Mouse (Mus musculus): ENCODE results near the gene Ero1lb. TPM values are rescaled to one million over a fixed set of nuclear protein-coding genes. Genes with fewer than 3 reads are reported as not detected.
"Not testable (repeated sequence)": the region's sequence is repeated elsewhere in the genome, so short reads cannot be mapped to it uniquely, and the experiment has no call there.

Ero1lb gene
- polyA plus RNA-seq, 1 experiment, result 26.2 TPM

- H3K4me3 ChIP-seq (ENCODE audit: insufficient read depth, low read length); H3K27ac ChIP-seq (ENCODE audit: insufficient read depth, low read depth, low read length): not testable (repeated sequence)
- peaks cover 20% of the 10 kb centered on the region for H3K4me1 ChIP-seq (ENCODE audit: control insufficient read depth, insufficient read depth, low read length)
Measured at GRCm38 (mm10) chr13:12630252-12630651, 64.6 kb downstream of the Ero1lb start.

GRCm38 (mm10) chr13:12634941-12635588 lies 69.4 kb downstream of the Ero1lb start:
- peak overlapping the region; percentile 57 for H3K27ac ChIP-seq (ENCODE audit: insufficient read depth, low read depth, low read length)
- not testable (repeated sequence) for H3K4me3 ChIP-seq (ENCODE audit: insufficient read depth, low read length); H3K4me1 ChIP-seq (ENCODE audit: control insufficient read depth, insufficient read depth, low read length)

- H3K27ac ChIP-seq (ENCODE audit: insufficient read depth, low read depth, low read length), result peak overlapping the region; percentile 81
- not testable (repeated sequence) for H3K4me3 ChIP-seq (ENCODE audit: insufficient read depth, low read length); H3K4me1 ChIP-seq (ENCODE audit: control insufficient read depth, insufficient read depth, low read length)
Measured at GRCm38 (mm10) chr13:12642795-12643194, 77.1 kb downstream of the Ero1lb start.

- peak overlapping the region; percentile 31 for H3K27ac ChIP-seq (ENCODE audit: insufficient read depth, low read depth, low read length)
- not testable (repeated sequence) for H3K4me1 ChIP-seq (ENCODE audit: control insufficient read depth, insufficient read depth, low read length)
- peak overlapping the region; percentile 44 for H3K4me3 ChIP-seq (ENCODE audit: insufficient read depth, low read length)
Measured at GRCm38 (mm10) chr13:12646676-12647075, 81.0 kb downstream of the Ero1lb start.

- H3K4me1 ChIP-seq (ENCODE audit: control insufficient read depth, insufficient read depth, low read length), result not testable (repeated sequence)
- peak overlapping the region; percentile 79 for H3K4me3 ChIP-seq (ENCODE audit: insufficient read depth, low read length)
- peak overlapping the region; percentile 91 for H3K27ac ChIP-seq (ENCODE audit: insufficient read depth, low read depth, low read length)
Measured at GRCm38 (mm10) chr13:12650020-12650876, 84.6 kb downstream of the Ero1lb start.

- Histone ChIP-seq H3K27ac (ENCODE audit: insufficient read depth, low read depth, low read length) (peak overlapping the region; percentile 48), H3K4me3 (ENCODE audit: insufficient read depth, low read length) (peak overlapping the region; percentile 57)
- not testable (repeated sequence) for H3K4me1 ChIP-seq (ENCODE audit: control insufficient read depth, insufficient read depth, low read length)
Measured at GRCm38 (mm10) chr13:12650877-12651176, 85.2 kb downstream of the Ero1lb start.

Other genes with a start within 250 kb of the Ero1lb start
- not detected in 2 replicates for gene Actn2, start 225.1 kb upstream of the Ero1lb start, polyA plus RNA-seq (2012; ENCODE audit: insufficient read depth, insufficient read length, missing spikeins)
- 10.6 and 12.0 TPM in 2 replicates for gene Heatr1, start 170.8 kb upstream of the Ero1lb start, polyA plus RNA-seq (2012; ENCODE audit: insufficient read depth, insufficient read length, missing spikeins)
- 113 and 114 TPM in 2 replicates for gene Lgals8, start 100.9 kb upstream of the Ero1lb start, polyA plus RNA-seq (2012; ENCODE audit: insufficient read depth, insufficient read length, missing spikeins)
- gene Edaradd, start 45.4 kb upstream of the Ero1lb start, polyA plus RNA-seq (2012; ENCODE audit: insufficient read depth, insufficient read length, missing spikeins), result 0.38 and 0.40 TPM in 2 replicates
- not detected in 2 replicates for gene Prl2c3, start 234.2 kb downstream of the Ero1lb start, polyA plus RNA-seq (2012; ENCODE audit: insufficient read depth, insufficient read length, missing spikeins)